8 mouse cellular contexts compared by ENCODE assay signal in genomic region chr16:13130412-13130811, GRCm38 (mm10). TPM values are rescaled to one million over a fixed set of nuclear protein-coding genes. Genes with fewer than 3 reads are reported as not detected.
DNase-seq lines count a peak whose midpoint lies in the region; ATAC-seq lines count a peak whose summit lies in the region.

No protein-coding gene starts in this region.

- H3K27ac ChIP-seq in liver, embryonic 13.5 days: no peak overlapping the region

- WGBS in liver, embryonic 13.5 days (ENCODE audit: insufficient replicate concordance): 60% methylated on average over 14 of the region's 14 CpGs

- no peaks in the 10 kb centered on the region for H3K9me3 ChIP-seq in liver, embryonic 13.5 days (replicated peaks)

- peak; percentile 71 to 82 for DNase-seq in cerebellum, postnatal 10 days
- no peak for DNase-seq in cerebellum, adult 9-10 months
- peak; percentile 50 for DNase-seq in left cerebral cortex, postnatal 4 days
- DNase-seq in left cerebral cortex, postnatal 36 days (ENCODE audit: low spot score in 2 of 2): no peak
- peak; percentile 67 for DNase-seq in WW6 (ENCODE audit: low read depth, low spot score)
- DNase-seq in liver, embryonic 13.5 days: peak; percentile 4
- DNase-seq in testis, postnatal 10 days (ENCODE audit: low spot score): peak; percentile 74

- no peak for ATAC-seq in liver, embryonic 13.5 days (ENCODE audit: low read depth)
- no peak for ATAC-seq in activated CD4-positive, CD25-positive, alpha-beta regulatory T cell, adult 4 months

- H3K4me1 ChIP-seq in liver, embryonic 13.5 days (replicated peaks): no peaks in the 10 kb centered on the region

- no peak overlapping the region for H3K4me3 ChIP-seq in liver, embryonic 13.5 days (replicated peaks)

- peaks cover 69% of the 10 kb centered on the region for H3K36me3 ChIP-seq in liver, embryonic 13.5 days

- H3K9ac ChIP-seq in liver, embryonic 13.5 days: no peak overlapping the region

- intact Hi-C loops in left cerebral cortex, postnatal 4 days (cut with DNase I): no loop called here
- intact Hi-C loops in left cerebral cortex, postnatal 36 days (cut with DNase I): no loop called here

- no peaks in the 10 kb centered on the region for H3K27me3 ChIP-seq in liver, embryonic 13.5 days

- no peak overlapping the region for H3K4me2 ChIP-seq in liver, embryonic 13.5 days

RNA-seq across cellular contexts. Expression of gene Ercc4, which starts 20.9 kb away (rescaled TPM):
- total RNA-seq in left cerebral cortex, postnatal 4 days (2021): 10 to 100 TPM; 25.9 to 26.5 TPM
- 10 to 100 TPM; 20.3 to 23.9 TPM for total RNA-seq in left cerebral cortex, postnatal 36 days (2021)
- polyA plus RNA-seq in liver, embryonic 13.5 days (2015; fragmentation: Nextera tagmentation; extraction: Ambion mirVana): 5.3 and 5.5 TPM in 2 replicates
- 10 to 100 TPM; 18.3 to 19.9 TPM for polyA plus RNA-seq in activated CD4-positive, CD25-positive, alpha-beta regulatory T cell, adult 4 months (2017; shearing (Covaris generic))

Comparison
In these comparisons a context has a peak if more than half of its experiments do, and no peak if none do; other contexts are left out.
1. DNase-seq: peak in cerebellum, postnatal 10 days (2 of 2), left cerebral cortex, postnatal 4 days (single experiment), WW6 (single experiment), liver, embryonic 13.5 days (single experiment) and testis, postnatal 10 days (single experiment); none in cerebellum, adult 9-10 months (single experiment) and left cerebral cortex, postnatal 36 days (0 of 2).